Mouse (Mus musculus) liver, postnatal 0 days (tissue): ENCODE measurements around the gene Rgs12.

Source experiments
- CTCF ChIP-seq: sonication (generic); IDR thresholded peaks from 2 replicates; pipeline ENCODE4 v1.5.1; 2016; ENCODE audit warnings: antibody characterized with exemption, low read depth
- EP300 ChIP-seq: IDR thresholded peaks from 2 replicates; pipeline ENCODE4 v1.6.1; 2016; ENCODE audit warnings: antibody characterized with exemption, low read depth, mild to moderate bottlenecking

GRCm38 (mm10) chr5:35070953-35071352 is 121.7 kb downstream of the Rgs12 start:
- TF ChIP-seq CTCF (no peak), EP300 (no peak)
